Mouse (Mus musculus) limb, embryonic 13.5 days (tissue): ENCODE measurements around the gene Gas6. TPM values are rescaled to one million over a fixed set of nuclear protein-coding genes. Genes with fewer than 3 reads are reported as not detected.

Experiments
- ATAC-seq: fragments of 200-750 bp; cut with Nextera tagmentation; 2 replicates; pipeline ENCODE4 v1.8.0; 2017; ENCODE audit warnings: low read depth, moderate number of reproducible peaks, moderate TSS enrichment; ENCODE audit not compliant: low FRiP score
- H3K27ac ChIP-seq: fragments of 300-500 bp; sonication (generic); 2 replicates; pipeline ENCODE4 v1.5.1; 2015; ENCODE audit warnings: inconsistent platforms, mild to moderate bottlenecking, moderate library complexity
- H3K27me3 ChIP-seq: fragments of 300-500 bp; sonication (generic); 2 replicates; pipeline ENCODE4 v1.6.1; 2015; ENCODE audit warnings: mild to moderate bottlenecking, inconsistent platforms
- H3K36me3 ChIP-seq: fragments of 300-500 bp; sonication (generic); 2 replicates; pipeline ENCODE4 v1.6.1; 2015; ENCODE audit warnings: inconsistent platforms, mild to moderate bottlenecking, moderate library complexity
- H3K4me1 ChIP-seq: fragments of 300-500 bp; sonication (generic); 2 replicates; pipeline ENCODE4 v1.6.1; 2015; ENCODE audit warnings: inconsistent platforms
- H3K4me2 ChIP-seq: fragments of 300-500 bp; sonication (generic); replicated peaks from 2 replicates; pipeline ENCODE4 v1.6.1; 2015; ENCODE audit warnings: inconsistent platforms, mild to moderate bottlenecking, moderate library complexity
- H3K4me3 ChIP-seq: fragments of 300-500 bp; sonication (generic); 2 replicates; pipeline ENCODE4 v1.5.1; 2015; ENCODE audit warnings: moderate library complexity, mild to moderate bottlenecking, inconsistent platforms
- H3K9ac ChIP-seq: fragments of 300-500 bp; sonication (generic); 2 replicates; pipeline ENCODE4 v1.6.1; 2015; ENCODE audit warnings: mild to moderate bottlenecking, inconsistent platforms
- H3K9me3 ChIP-seq: fragments of 300-500 bp; sonication (generic); 2 replicates; pipeline ENCODE4 v1.6.1; 2016; ENCODE audit warnings: inconsistent platforms
- WGBS: fragments of 180-500 bp; shearing (Covaris S2); methylation state at CpG from one replicate; pipeline ENCODE4 v1.1.7; 2015; 5-methylcytosine and 5-hydroxymethylcytosine counted together
- polyA plus RNA-seq: library from polyadenylated mRNA; unstranded; fragments of >200 nt; fragmentation: Nextera tagmentation; extraction: Ambion mirVana; gene quantifications from 2 replicates; pipeline ENCODE4 v1.2.1, GENCODE M21; 2015

Gas6 gene
- polyA plus RNA-seq, 1 experiment from 2014 or later = 19.9 TPM

DNA sequence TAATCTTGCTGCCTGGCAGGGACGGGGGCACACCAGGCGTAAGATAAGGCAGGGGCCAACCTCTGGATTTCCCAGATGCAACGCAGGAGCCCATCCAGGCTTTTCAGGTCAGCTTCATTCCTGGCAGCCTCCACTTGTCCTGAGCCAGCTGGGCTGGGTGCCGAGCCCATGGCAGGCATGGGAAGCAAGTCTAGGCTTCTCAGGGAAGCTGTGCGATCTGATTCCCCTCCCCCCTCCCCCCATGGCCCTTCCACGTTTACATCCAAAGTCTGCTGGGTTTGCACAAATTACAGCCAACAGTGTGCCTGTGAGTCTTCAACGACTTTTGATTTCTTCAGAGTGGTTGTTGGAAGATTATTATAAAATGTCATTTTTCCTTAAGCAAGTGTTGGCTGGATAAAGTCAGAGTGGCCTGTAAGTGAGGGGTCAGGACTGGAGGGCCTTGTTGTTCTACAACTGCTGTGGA is 13.2 kb downstream of the Gas6 start:
- H3K4me2 ChIP-seq = no peak overlapping the region
- no peaks in the 10 kb centered on the region for H3K27me3 ChIP-seq
- H3K9me3 ChIP-seq = no peaks in the 10 kb centered on the region
- H3K27ac ChIP-seq = no peak overlapping the region
- ATAC-seq = no peak
- H3K4me3 ChIP-seq = no peak overlapping the region
- H3K36me3 ChIP-seq = no peaks in the 10 kb centered on the region
- H3K9ac ChIP-seq = no peak overlapping the region
- H3K4me1 ChIP-seq = no peaks in the 10 kb centered on the region
- WGBS = 80% methylated on average over 7 of the region's 7 CpGs

GRCm38 (mm10) chr8:13475892-13476291 is 18.4 kb downstream of the Gas6 start:
- H3K36me3 ChIP-seq = no peaks in the 10 kb centered on the region
- ATAC-seq = no peak
- no peak overlapping the region for H3K4me2 ChIP-seq
- H3K9me3 ChIP-seq = no peaks in the 10 kb centered on the region
- H3K27ac ChIP-seq = no peak overlapping the region
- WGBS = 57% methylated on average over 9 of the region's 9 CpGs
- H3K4me3 ChIP-seq = no peak overlapping the region
- no peak overlapping the region for H3K9ac ChIP-seq
- peaks cover 7% of the 10 kb centered on the region; the same call in 1 of the 2 replicates for H3K4me1 ChIP-seq
- H3K27me3 ChIP-seq = no peaks in the 10 kb centered on the region

- H3K9ac ChIP-seq = 0 out of 2 replicates have a peak overlapping the region, but pooled peaks have one; percentile 40
- H3K4me1 ChIP-seq = peaks cover 7% of the 10 kb centered on the region; the same call in 1 of the 2 replicates
- H3K9me3 ChIP-seq = no peaks in the 10 kb centered on the region
- no peak overlapping the region for H3K4me3 ChIP-seq
- 0 out of 2 replicates have a peak overlapping the region, but pooled peaks have one; percentile 4 for H3K27ac ChIP-seq
- no peaks in the 10 kb centered on the region for H3K27me3 ChIP-seq
- peak; percentile 84 for ATAC-seq
- no peaks in the 10 kb centered on the region for H3K36me3 ChIP-seq
- WGBS = 46% methylated on average over 7 of the region's 7 CpGs
- H3K4me2 ChIP-seq = no peak overlapping the region
These were observed 22.0 kb downstream of the Gas6 start for GRCm38 (mm10) chr8:13472284-13472683.

DNA sequence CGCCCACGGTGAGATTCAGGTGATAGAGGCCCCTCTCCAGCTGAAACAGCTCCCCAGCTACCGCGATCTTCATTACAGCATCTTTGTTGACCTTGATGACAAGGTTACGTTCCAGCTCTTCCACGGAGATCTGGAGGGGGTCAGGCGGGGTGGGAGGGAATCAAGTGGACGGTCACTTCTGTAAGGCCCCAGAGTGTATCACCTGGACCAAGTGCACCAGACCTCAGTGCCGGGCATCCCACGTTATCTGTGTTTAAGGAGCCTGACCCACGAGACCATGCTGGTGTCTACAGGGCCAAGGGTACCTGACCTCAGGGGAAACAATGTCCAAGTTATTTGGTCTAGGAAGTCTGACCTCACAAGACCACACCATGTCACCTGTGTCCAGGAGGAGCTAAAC is 22.8 kb downstream of the Gas6 start:
- H3K4me2 ChIP-seq = no peak overlapping the region
- H3K9me3 ChIP-seq = no peaks in the 10 kb centered on the region
- peaks cover 7% of the 10 kb centered on the region; the same call in 1 of the 2 replicates for H3K4me1 ChIP-seq
- no peak overlapping the region for H3K9ac ChIP-seq
- no peak overlapping the region for H3K4me3 ChIP-seq
- no peak for ATAC-seq
- H3K36me3 ChIP-seq = no peaks in the 10 kb centered on the region
- no peak overlapping the region for H3K27ac ChIP-seq
- H3K27me3 ChIP-seq = no peaks in the 10 kb centered on the region
- WGBS = 90% methylated on average over 11 of the region's 11 CpGs

DNA sequence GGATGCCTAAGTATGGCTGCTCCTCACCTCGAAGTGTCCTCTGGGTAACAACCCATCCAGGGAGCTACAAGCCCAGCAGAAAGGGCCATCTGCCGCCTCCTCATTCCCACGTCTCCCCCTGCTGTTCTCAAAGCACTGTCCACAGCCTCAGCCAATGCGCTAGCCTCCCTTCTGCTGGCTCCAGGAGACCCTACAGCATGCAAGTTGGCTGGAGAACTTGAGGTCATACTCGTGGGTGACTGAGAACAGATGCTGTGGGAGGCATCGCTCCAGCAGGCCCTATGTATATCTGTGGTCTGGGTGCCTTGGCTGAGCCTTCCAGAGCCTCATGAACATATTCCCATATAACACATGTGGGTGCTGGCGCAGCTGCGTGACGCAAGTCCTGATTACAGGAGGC is 25.6 kb downstream of the Gas6 start:
- Histone ChIP-seq H3K27ac (no peak overlapping the region), H3K9ac (no peak overlapping the region), H3K9me3 (no peaks in the 10 kb centered on the region), H3K4me2 (no peak overlapping the region), H3K4me1 (peaks cover 9% of the 10 kb centered on the region; the same call in 1 of the 2 replicates), H3K27me3 (no peaks in the 10 kb centered on the region), H3K4me3 (no peak overlapping the region), H3K36me3 (no peaks in the 10 kb centered on the region)
- ATAC-seq = no peak
- WGBS = 83% methylated on average over 9 of the region's 9 CpGs

GRCm38 (mm10) chr8:13466989-13467388 is 27.3 kb downstream of the Gas6 start:
- no peaks in the 10 kb centered on the region for H3K27me3 ChIP-seq
- no peak overlapping the region for H3K4me3 ChIP-seq
- 62% methylated on average over 5 of the region's 5 CpGs for WGBS
- no peak overlapping the region for H3K27ac ChIP-seq
- H3K4me2 ChIP-seq = no peak overlapping the region
- no peaks in the 10 kb centered on the region for H3K9me3 ChIP-seq
- no peak for ATAC-seq
- no peaks in the 10 kb centered on the region for H3K36me3 ChIP-seq
- peaks cover 3% of the 10 kb centered on the region; the same call in 1 of the 2 replicates for H3K4me1 ChIP-seq
- no peak overlapping the region for H3K9ac ChIP-seq

DNA sequence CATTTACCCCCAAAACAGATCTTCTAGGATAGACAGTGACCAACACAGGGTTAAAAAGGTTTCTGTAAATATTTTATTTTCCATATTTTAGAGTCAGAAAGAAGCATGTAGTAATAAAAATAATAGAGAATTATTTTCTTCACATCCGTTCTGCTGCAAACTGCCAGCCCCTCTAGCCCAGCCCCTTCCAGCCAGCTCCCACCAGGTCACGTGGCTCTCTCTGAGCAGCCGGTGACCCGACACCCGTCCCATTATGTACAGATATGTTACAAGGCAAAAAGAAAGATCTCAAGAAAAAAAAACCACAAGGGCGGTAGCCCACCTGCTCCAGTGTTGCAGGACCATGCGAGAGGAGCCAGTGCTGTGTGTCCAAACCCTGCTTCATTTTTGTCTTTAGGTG is 29.0 kb downstream of the Gas6 start:
- ATAC-seq = no peak
- H3K9ac ChIP-seq = no peak overlapping the region
- 54% methylated on average over 7 of the region's 7 CpGs for WGBS

GRCm38 (mm10) chr8:13462392-13462791 is 31.9 kb downstream of the Gas6 start:
- H3K27ac ChIP-seq = no peak overlapping the region
- 81% methylated on average over 10 of the region's 10 CpGs for WGBS
- H3K36me3 ChIP-seq = no peaks in the 10 kb centered on the region
- no peak overlapping the region for H3K9ac ChIP-seq
- H3K9me3 ChIP-seq = no peaks in the 10 kb centered on the region
- no peak overlapping the region for H3K4me2 ChIP-seq
- ATAC-seq = no peak
- no peaks in the 10 kb centered on the region for H3K27me3 ChIP-seq
- 0 out of 2 replicates have a peak, but pooled peaks cover 2% of the 10 kb centered on the region for H3K4me1 ChIP-seq
- H3K4me3 ChIP-seq = no peak overlapping the region

More for the DNA sequence above, 29.0 kb downstream of the Gas6 start:
- H3K36me3 ChIP-seq = no peaks in the 10 kb centered on the region
- no peak overlapping the region for H3K4me3 ChIP-seq
- H3K27me3 ChIP-seq = no peaks in the 10 kb centered on the region
- 0 out of 2 replicates have a peak, but pooled peaks cover 2% of the 10 kb centered on the region for H3K4me1 ChIP-seq
- H3K27ac ChIP-seq = no peak overlapping the region
- no peak overlapping the region for H3K4me2 ChIP-seq
- H3K9me3 ChIP-seq = no peaks in the 10 kb centered on the region

DNA sequence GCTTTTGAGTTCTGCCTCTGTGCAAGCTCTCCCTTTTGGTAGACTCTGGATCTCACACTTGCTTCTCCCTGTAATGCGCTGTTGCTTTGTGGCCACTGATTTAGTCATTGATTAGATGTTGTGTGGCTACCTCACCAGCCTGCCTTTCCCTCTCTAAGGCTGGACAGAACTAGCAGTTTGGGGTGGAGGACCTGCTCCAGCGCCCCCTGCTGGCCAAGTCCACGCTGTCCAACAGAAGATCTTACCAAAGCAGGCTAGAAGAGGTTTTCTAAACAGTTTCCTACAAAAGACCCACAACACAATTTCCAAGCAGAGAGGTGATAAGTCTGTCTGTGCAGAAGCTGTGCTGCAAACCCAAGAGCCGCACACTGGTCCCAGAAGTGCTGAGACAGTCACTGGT is 32.4 kb downstream of the Gas6 start:
- no peaks in the 10 kb centered on the region for H3K36me3 ChIP-seq
- no peak overlapping the region for H3K9ac ChIP-seq
- H3K27me3 ChIP-seq = no peaks in the 10 kb centered on the region
- no peak; the same call in 1 of the 2 replicates for ATAC-seq
- H3K4me2 ChIP-seq = no peak overlapping the region
- 41% methylated on average over 4 of the region's 4 CpGs for WGBS
- no peaks in the 10 kb centered on the region for H3K9me3 ChIP-seq
- no peak overlapping the region for H3K27ac ChIP-seq
- no peak overlapping the region for H3K4me3 ChIP-seq
- 0 out of 2 replicates have a peak, but pooled peaks cover 2% of the 10 kb centered on the region for H3K4me1 ChIP-seq

DNA sequence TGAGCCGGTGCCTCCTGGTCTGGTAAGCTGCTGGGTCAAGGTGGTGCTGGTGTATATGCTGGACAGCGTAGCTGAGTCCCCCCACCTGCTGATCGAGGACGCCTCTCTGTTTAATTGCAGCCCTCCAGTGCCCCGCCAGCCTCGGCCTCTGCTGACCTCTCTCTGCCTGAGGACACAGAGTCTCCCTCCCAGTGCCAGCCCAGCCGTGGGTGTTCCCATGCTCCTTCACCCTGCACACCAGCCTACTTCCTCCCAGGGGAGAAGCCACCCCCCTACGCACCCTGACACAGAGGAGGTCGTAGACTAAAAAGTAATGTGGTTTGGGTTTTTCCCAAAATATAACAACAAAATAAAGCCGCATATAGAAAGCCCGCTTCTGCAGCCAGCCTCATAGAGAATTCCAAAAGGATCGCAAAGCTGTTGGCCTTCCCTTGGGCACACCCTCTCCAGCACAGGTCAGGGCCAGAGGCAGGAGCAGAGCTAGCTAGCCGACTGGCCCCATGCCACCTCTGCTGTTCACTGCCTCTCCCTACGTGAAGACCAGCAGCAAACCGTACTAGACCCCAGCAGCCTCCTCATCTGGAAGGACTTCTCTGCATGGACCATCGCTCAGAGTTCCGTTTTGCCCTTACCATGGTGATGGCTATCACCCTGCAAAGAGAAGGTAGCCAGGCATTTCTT is 33.1 kb downstream of the Gas6 start:
- WGBS = 73% methylated on average over 17 of the region's 17 CpGs
- Histone ChIP-seq H3K27ac (no peak overlapping the region), H3K9me3 (no peaks in the 10 kb centered on the region), H3K36me3 (no peaks in the 10 kb centered on the region), H3K4me1 (0 out of 2 replicates have a peak, but pooled peaks cover 2% of the 10 kb centered on the region), H3K4me3 (no peak overlapping the region), H3K27me3 (no peaks in the 10 kb centered on the region), H3K9ac (no peak overlapping the region), H3K4me2 (no peak overlapping the region)
- no peak for ATAC-seq

DNA sequence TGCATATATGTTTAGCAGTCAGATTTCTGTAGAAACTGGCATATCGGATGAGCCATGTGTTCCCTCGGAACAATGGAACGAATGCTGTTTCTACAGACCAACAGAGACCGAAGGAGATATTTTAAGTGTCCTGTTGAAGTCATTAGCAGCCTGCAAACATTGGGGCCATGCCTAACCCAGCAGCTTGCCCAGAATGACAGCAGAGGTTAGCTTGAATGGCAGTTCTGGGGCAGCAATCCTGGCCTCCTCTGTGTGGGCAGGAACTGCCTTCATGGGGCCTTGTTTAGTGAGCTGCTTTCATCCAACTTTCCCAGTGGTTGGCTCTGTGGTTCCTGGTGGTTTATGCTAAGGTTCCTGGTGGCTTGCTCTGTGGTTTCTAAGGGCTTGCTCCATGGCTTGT is 34.9 kb downstream of the Gas6 start:
- H3K4me1 ChIP-seq = no peaks in the 10 kb centered on the region
- no peak overlapping the region for H3K4me2 ChIP-seq
- no peaks in the 10 kb centered on the region for H3K36me3 ChIP-seq
- ATAC-seq = no peak
- H3K4me3 ChIP-seq = no peak overlapping the region
- no peak overlapping the region for H3K27ac ChIP-seq
- no peak overlapping the region for H3K9ac ChIP-seq
- no peaks in the 10 kb centered on the region for H3K27me3 ChIP-seq
- 91% methylated on average over 4 of the region's 4 CpGs for WGBS
- H3K9me3 ChIP-seq = no peaks in the 10 kb centered on the region

GRCm38 (mm10) chr8:13455295-13455694 is 39.0 kb downstream of the Gas6 start:
- no peak overlapping the region for H3K27ac ChIP-seq
- H3K4me3 ChIP-seq = no peak overlapping the region
- no peaks in the 10 kb centered on the region for H3K27me3 ChIP-seq
- ATAC-seq = peak; percentile 82; the same call in 1 of the 2 replicates
- H3K9ac ChIP-seq = no peak overlapping the region
- H3K9me3 ChIP-seq = no peaks in the 10 kb centered on the region
- 38% methylated on average over 2 of the region's 2 CpGs for WGBS
- no peaks in the 10 kb centered on the region for H3K4me1 ChIP-seq
- H3K4me2 ChIP-seq = no peak overlapping the region
- H3K36me3 ChIP-seq = no peaks in the 10 kb centered on the region
